Mouse (Mus musculus): Measurements from ENCODE around the gene Taf3. TPM values are rescaled to one million over a fixed set of nuclear protein-coding genes. Genes with fewer than 3 reads are reported as not detected.
A peak's percentile ranks its signal among the peaks of the same experiment; 100 is the strongest.

Taf3 gene
- polyA plus RNA-seq, 1 experiment from 2014 or later, result 6.3 TPM

GRCm38 (mm10) chr2:9985979-9986447 lies 62.4 kb downstream of the Taf3 start:
- Histone ChIP-seq H3K4me1 (replicated peaks) (peaks cover 12% of the 10 kb centered on the region; the same call in 1 of the 2 replicates), H3K9ac (no peak overlapping the region), H3K27me3 (no peaks in the 10 kb centered on the region), H3K4me3 (replicated peaks) (no peak overlapping the region), H3K27ac (replicated peaks) (no peak overlapping the region), H3K9me3 (replicated peaks) (no peaks in the 10 kb centered on the region), H3K36me3 (replicated peaks) (no peaks in the 10 kb centered on the region), H3K4me2 (peak overlapping the region; percentile 15; the same call in 1 of the 2 replicates)
- 29% methylated on average over 6 of the region's 6 CpGs for WGBS (ENCODE audit: insufficient replicate concordance)
- no peak for ATAC-seq (ENCODE audit: insufficient read depth)

- Histone ChIP-seq H3K36me3 (replicated peaks) (no peaks in the 10 kb centered on the region), H3K27ac (replicated peaks) (no peak overlapping the region), H3K9ac (no peak overlapping the region), H3K4me1 (replicated peaks) (peaks cover 10% of the 10 kb centered on the region; the same call in 1 of the 2 replicates), H3K4me3 (replicated peaks) (no peak overlapping the region), H3K4me2 (no peak overlapping the region), H3K9me3 (replicated peaks) (no peaks in the 10 kb centered on the region), H3K27me3 (no peaks in the 10 kb centered on the region)
- 47% methylated on average over 5 of the region's 5 CpGs for WGBS (ENCODE audit: insufficient replicate concordance)
- ATAC-seq (ENCODE audit: insufficient read depth), result no peak
Observed at GRCm38 (mm10) chr2:9982446-9982845, 66.0 kb downstream of the Taf3 start.

- Histone ChIP-seq H3K4me2 (no peak overlapping the region), H3K27me3 (no peaks in the 10 kb centered on the region), H3K4me1 (replicated peaks) (peaks cover 10% of the 10 kb centered on the region; the same call in 1 of the 2 replicates), H3K36me3 (replicated peaks) (no peaks in the 10 kb centered on the region), H3K9ac (no peak overlapping the region), H3K27ac (replicated peaks) (no peak overlapping the region), H3K9me3 (replicated peaks) (no peaks in the 10 kb centered on the region), H3K4me3 (replicated peaks) (no peak overlapping the region)
- WGBS (ENCODE audit: insufficient replicate concordance), result 33% methylated on average over 3 of the region's 3 CpGs
- peak; percentile 37; the same call in 1 of the 2 replicates for ATAC-seq (ENCODE audit: insufficient read depth)
Observed at GRCm38 (mm10) chr2:9971927-9972326, 76.5 kb downstream of the Taf3 start.

GRCm38 (mm10) chr2:9970579-9970978 lies 77.8 kb downstream of the Taf3 start:
- Histone ChIP-seq H3K4me1 (replicated peaks) (peaks cover 14% of the 10 kb centered on the region; the same call in 1 of the 2 replicates), H3K4me3 (replicated peaks) (no peak overlapping the region), H3K27ac (replicated peaks) (no peak overlapping the region), H3K9me3 (replicated peaks) (no peaks in the 10 kb centered on the region), H3K36me3 (replicated peaks) (no peaks in the 10 kb centered on the region), H3K9ac (no peak overlapping the region), H3K27me3 (no peaks in the 10 kb centered on the region), H3K4me2 (no peak overlapping the region)
- ATAC-seq (ENCODE audit: insufficient read depth), result no peak
- WGBS (ENCODE audit: insufficient replicate concordance), result 80% methylated on average over 3 of the region's 3 CpGs

GRCm38 (mm10) chr2:9970178-9970577 lies 78.2 kb downstream of the Taf3 start:
- ATAC-seq (ENCODE audit: insufficient read depth), result no peak
- WGBS (ENCODE audit: insufficient replicate concordance), result 68% methylated on average over 4 of the region's 4 CpGs
- Histone ChIP-seq H3K27ac (replicated peaks) (no peak overlapping the region), H3K9me3 (replicated peaks) (no peaks in the 10 kb centered on the region), H3K4me1 (replicated peaks) (peaks cover 14% of the 10 kb centered on the region; the same call in 1 of the 2 replicates), H3K4me3 (replicated peaks) (no peak overlapping the region), H3K4me2 (no peak overlapping the region), H3K9ac (no peak overlapping the region), H3K36me3 (replicated peaks) (no peaks in the 10 kb centered on the region), H3K27me3 (no peaks in the 10 kb centered on the region)

GRCm38 (mm10) chr2:9969734-9970133 lies 78.7 kb downstream of the Taf3 start:
- peaks cover 14% of the 10 kb centered on the region; the same call in 1 of the 2 replicates for H3K4me1 ChIP-seq (replicated peaks)
- H3K9ac ChIP-seq, result no peak overlapping the region
- H3K27me3 ChIP-seq, result no peaks in the 10 kb centered on the region
- H3K36me3 ChIP-seq (replicated peaks), result no peaks in the 10 kb centered on the region
- H3K4me3 ChIP-seq (replicated peaks), result no peak overlapping the region
- H3K4me2 ChIP-seq, result no peak overlapping the region
- no peaks in the 10 kb centered on the region for H3K9me3 ChIP-seq (replicated peaks)
- no peak for ATAC-seq (ENCODE audit: insufficient read depth)
- no peak overlapping the region for H3K27ac ChIP-seq (replicated peaks)
- WGBS (ENCODE audit: insufficient replicate concordance), result 64% methylated on average over 5 of the region's 5 CpGs

GRCm38 (mm10) chr2:9966634-9967033 lies 81.8 kb downstream of the Taf3 start:
- Histone ChIP-seq H3K4me3 (replicated peaks) (no peak overlapping the region), H3K9me3 (replicated peaks) (no peaks in the 10 kb centered on the region), H3K4me2 (no peak overlapping the region), H3K4me1 (replicated peaks) (peaks cover 9% of the 10 kb centered on the region; the same call in 1 of the 2 replicates), H3K27me3 (no peaks in the 10 kb centered on the region), H3K27ac (replicated peaks) (no peak overlapping the region), H3K9ac (no peak overlapping the region), H3K36me3 (replicated peaks) (no peaks in the 10 kb centered on the region)
- no peak for ATAC-seq (ENCODE audit: insufficient read depth)
- 24% methylated on average over 1 of the region's 1 CpGs for WGBS (ENCODE audit: insufficient replicate concordance)

- Histone ChIP-seq H3K9me3 (replicated peaks) (no peaks in the 10 kb centered on the region), H3K4me1 (replicated peaks) (peaks cover 9% of the 10 kb centered on the region; the same call in 1 of the 2 replicates), H3K9ac (no peak overlapping the region), H3K27ac (replicated peaks) (no peak overlapping the region), H3K4me3 (replicated peaks) (no peak overlapping the region), H3K4me2 (no peak overlapping the region), H3K27me3 (no peaks in the 10 kb centered on the region), H3K36me3 (replicated peaks) (no peaks in the 10 kb centered on the region)
- WGBS (ENCODE audit: insufficient replicate concordance), result 39% methylated on average over 1 of the region's 1 CpGs
- ATAC-seq (ENCODE audit: insufficient read depth), result no peak
Observed at GRCm38 (mm10) chr2:9965608-9966007, 82.8 kb downstream of the Taf3 start.

GRCm38 (mm10) chr2:9962871-9963270 lies 85.5 kb downstream of the Taf3 start:
- H3K4me2 ChIP-seq, result no peak overlapping the region
- no peaks in the 10 kb centered on the region for H3K36me3 ChIP-seq (replicated peaks)
- no peak overlapping the region for H3K27ac ChIP-seq (replicated peaks)
- ATAC-seq (ENCODE audit: insufficient read depth), result no peak
- no peak overlapping the region for H3K4me3 ChIP-seq (replicated peaks)
- H3K9me3 ChIP-seq (replicated peaks), result no peaks in the 10 kb centered on the region
- no peaks in the 10 kb centered on the region for H3K27me3 ChIP-seq
- no peak overlapping the region for H3K9ac ChIP-seq
- H3K4me1 ChIP-seq (replicated peaks), result peaks cover 4% of the 10 kb centered on the region; the same call in 1 of the 2 replicates

- H3K9ac ChIP-seq, result no peak overlapping the region
- no peak overlapping the region for H3K4me2 ChIP-seq
- H3K4me1 ChIP-seq (replicated peaks), result peaks cover 4% of the 10 kb centered on the region; the same call in 1 of the 2 replicates
- no peak for ATAC-seq (ENCODE audit: insufficient read depth)
- no peaks in the 10 kb centered on the region for H3K36me3 ChIP-seq (replicated peaks)
- WGBS (ENCODE audit: insufficient replicate concordance), result 33% methylated on average over 3 of the region's 3 CpGs
- H3K27me3 ChIP-seq, result no peaks in the 10 kb centered on the region
- H3K4me3 ChIP-seq (replicated peaks), result no peak overlapping the region
- no peaks in the 10 kb centered on the region for H3K9me3 ChIP-seq (replicated peaks)
- no peak overlapping the region for H3K27ac ChIP-seq (replicated peaks)
Observed at GRCm38 (mm10) chr2:9961708-9962107, 86.7 kb downstream of the Taf3 start.

- Histone ChIP-seq H3K4me3 (replicated peaks) (no peak overlapping the region), H3K27ac (replicated peaks) (no peak overlapping the region), H3K9me3 (replicated peaks) (no peaks in the 10 kb centered on the region), H3K27me3 (no peaks in the 10 kb centered on the region), H3K4me2 (no peak overlapping the region), H3K9ac (no peak overlapping the region), H3K4me1 (replicated peaks) (peaks cover 9% of the 10 kb centered on the region), H3K36me3 (replicated peaks) (no peaks in the 10 kb centered on the region)
- WGBS (ENCODE audit: insufficient replicate concordance), result 59% methylated on average over 6 of the region's 6 CpGs
- ATAC-seq (ENCODE audit: insufficient read depth), result no peak
Observed at GRCm38 (mm10) chr2:9958011-9958410, 90.4 kb downstream of the Taf3 start.

- ATAC-seq (ENCODE audit: insufficient read depth), result no peak
- no peak overlapping the region for H3K9ac ChIP-seq
- H3K27me3 ChIP-seq, result no peaks in the 10 kb centered on the region
- H3K4me1 ChIP-seq (replicated peaks), result peaks cover 9% of the 10 kb centered on the region
- peaks cover 6% of the 10 kb centered on the region; the same call in 1 of the 2 replicates for H3K36me3 ChIP-seq (replicated peaks)
- no peak overlapping the region for H3K4me3 ChIP-seq (replicated peaks)
- H3K9me3 ChIP-seq (replicated peaks), result no peaks in the 10 kb centered on the region
- 49% methylated on average over 2 of the region's 2 CpGs for WGBS (ENCODE audit: insufficient replicate concordance)
- H3K4me2 ChIP-seq, result no peak overlapping the region
- H3K27ac ChIP-seq (replicated peaks), result no peak overlapping the region
Observed at GRCm38 (mm10) chr2:9956546-9956945, 91.8 kb downstream of the Taf3 start.

Measured in liver, embryonic 15.5 days (tissue).